Mouse (Mus musculus) spleen, postnatal 14 days (tissue): Measurements from ENCODE around the gene Engase.

Experiments used
- DNase-seq, 2 experiments: peaks; one replicate each; pipeline ENCODE4 v3.0.0; 2021 to 2022; ENCODE audit warnings: low spot score in 2 of 2

The Engase gene

GRCm38 (mm10) chr11:118488907-118489270 is 12.3 kb downstream of the Engase start:
- no peak for DNase-seq

DNA sequence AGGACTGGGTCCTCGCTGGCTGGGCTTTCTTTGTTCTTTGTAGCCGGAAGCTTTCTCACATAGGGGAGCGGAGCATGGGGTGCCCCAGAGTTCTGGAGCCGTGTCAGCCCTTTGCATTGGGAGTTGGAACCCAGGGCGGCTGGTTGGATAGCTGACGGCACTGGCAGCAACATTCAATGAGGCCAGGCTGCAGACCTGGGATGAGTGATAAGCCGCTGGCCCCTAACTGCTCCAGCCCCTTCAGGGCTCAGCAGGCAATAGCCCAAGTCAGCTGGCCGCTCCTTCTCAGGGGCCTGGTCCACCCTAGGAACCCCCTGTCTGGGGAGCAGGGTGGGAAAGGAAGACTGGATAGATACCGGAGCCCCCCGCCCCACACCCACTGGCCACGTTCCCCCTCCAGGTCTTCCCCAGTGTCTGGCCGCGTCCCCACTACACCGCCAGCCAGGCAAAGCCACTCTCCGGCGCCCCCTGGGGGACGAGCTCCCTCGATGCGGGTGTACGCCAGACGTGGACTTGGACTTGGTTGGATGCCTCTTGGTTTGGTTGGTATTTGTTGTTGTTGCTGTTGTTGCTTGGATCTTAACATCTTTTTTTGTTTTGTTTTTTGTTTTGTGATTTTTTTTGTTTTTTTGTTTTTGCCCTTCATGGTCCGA is 14.1 kb downstream of the Engase start:
- peak; percentile 57 to 73 for DNase-seq

DNA sequence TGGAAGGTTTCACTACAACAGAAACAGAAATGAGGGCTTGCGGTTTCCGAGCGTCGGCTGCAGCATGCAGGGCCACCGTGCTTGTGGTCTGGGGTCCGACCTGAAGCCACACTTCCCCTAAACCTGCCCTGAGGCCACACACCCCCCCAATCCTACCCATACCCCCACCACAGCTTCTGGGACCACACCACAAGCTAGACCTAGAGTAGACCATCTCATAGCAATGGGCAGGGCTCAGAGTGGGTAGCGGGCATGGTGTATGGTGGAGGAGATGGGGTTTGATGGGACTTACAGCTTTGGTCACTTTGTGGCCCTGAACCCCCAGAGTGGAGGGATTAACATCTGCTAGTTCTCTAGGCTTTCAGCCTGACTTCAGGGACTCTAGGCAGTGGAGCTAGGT is 14.6 kb downstream of the Engase start:
- no peak for DNase-seq

DNA sequence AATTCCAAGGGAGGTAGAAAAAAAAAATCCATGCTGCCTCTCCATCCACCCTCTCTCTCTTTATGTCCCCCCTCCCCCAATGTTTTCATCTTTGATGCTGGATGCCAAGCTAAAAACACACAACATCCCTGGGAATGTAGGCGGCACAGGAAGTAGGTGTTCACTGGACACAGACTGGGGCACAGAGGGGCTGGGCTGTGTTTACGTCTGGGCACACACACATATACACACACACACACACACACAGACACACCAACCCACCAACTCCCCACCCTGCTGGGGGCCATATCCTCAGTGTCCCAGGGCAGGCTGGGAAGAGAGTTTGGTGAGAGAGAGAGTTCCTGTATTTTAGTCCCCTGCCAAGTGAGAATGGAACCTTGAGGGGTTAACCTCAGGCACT is 16.8 kb downstream of the Engase start:
- DNase-seq: no peak

DNA sequence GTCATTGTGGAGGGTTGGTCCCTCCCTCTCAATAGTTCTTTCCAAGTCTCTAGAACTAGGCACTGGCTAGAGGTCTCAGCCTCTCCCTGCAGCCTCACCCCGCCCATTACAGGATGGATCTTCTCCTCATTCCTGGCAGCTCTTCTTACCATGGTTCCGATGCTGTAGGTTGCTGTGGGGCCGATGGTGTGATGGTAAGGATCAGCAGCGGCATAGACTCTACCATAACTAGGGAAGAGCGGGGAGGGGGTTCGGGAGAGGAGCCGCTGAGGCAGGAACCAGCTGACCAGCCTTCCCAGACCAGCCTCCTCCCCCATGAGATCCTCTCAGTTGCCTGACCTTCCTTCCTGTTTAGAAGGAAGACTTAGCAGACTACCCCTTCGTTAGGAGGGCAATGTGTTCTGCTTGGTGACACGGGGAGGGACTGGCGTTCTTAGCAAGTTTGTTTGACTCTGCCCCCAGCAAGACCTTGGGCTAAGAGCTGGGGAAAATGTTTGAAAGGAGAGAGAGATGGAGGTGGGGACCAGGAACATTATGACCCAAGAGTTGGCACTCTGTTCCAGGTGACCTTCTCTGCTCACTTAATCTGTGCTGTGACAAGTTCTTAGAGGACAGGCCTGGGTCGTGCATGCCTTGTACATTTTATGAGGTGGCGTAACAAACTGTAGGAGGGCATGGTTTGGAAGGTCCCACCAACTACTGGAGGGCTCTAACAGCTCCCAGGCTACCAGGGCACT is 17.5 kb downstream of the Engase start:
- no peak for DNase-seq

GRCm38 (mm10) chr11:118495065-118495464 is 18.4 kb downstream of the Engase start:
- DNase-seq: no peak

- DNase-seq: no peak
Observed at GRCm38 (mm10) chr11:118496066-118496689, 19.5 kb downstream of the Engase start.

- no peak for DNase-seq
Observed at GRCm38 (mm10) chr11:118502990-118503389, 26.4 kb downstream of the Engase start.

DNA sequence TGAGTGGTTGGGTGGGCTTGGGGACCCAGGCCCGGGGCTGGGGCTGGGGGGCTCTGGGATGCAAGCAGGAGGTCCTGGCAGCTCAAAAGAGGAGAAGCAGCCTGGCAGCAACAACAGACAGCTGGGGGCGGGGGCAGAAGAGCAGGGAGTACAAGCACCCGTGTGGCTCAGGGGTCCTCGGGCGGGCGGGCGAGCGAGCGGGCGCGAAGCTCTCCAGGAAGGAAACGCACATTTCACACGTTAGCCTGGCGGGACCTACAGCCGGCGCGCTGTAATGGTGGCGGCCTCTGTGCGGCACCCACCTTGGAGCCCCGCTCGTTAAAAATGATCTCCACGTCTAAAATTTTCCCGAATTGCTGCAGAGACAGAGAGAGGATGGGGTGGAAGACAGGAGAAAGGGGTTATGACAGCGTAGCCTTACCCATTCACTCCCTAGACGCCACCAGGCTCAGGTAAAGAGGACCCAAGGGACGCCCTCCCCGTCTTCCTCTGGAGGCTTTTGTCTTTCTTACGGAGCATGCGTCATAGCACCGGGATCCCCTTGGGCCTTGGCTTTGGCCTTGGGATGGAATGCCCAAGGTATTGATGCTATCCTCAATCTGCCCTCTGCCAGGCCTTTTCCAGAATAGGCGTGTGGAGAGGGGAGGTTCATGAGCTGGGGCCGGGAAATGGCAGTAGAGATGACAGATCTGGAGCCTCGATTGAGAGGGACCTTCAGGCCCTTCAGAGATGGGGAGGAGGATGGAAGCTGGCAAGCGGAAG is 27.0 kb downstream of the Engase start:
- no peak for DNase-seq

DNA sequence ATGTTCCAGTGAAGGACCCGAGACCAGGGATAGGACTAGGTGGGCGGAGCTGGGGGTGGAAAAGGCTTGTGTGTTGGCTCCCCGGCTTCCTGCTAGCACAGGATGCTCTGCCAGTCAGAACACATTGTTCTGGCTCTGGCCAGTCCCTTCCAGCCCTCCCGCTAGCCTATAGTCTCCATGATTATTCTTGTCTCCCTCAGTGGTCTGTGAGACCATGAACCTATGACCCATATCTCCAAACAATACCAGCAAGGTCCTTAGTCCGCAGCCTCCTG is 27.5 kb downstream of the Engase start:
- no peak for DNase-seq

- DNase-seq: no peak
Observed at GRCm38 (mm10) chr11:118507095-118507494, 30.5 kb downstream of the Engase start.

- peak; percentile 13 to 47 for DNase-seq
Observed at GRCm38 (mm10) chr11:118507904-118508303, 31.3 kb downstream of the Engase start.

- DNase-seq: no peak
Observed at GRCm38 (mm10) chr11:118508341-118508740, 31.7 kb downstream of the Engase start.

DNA sequence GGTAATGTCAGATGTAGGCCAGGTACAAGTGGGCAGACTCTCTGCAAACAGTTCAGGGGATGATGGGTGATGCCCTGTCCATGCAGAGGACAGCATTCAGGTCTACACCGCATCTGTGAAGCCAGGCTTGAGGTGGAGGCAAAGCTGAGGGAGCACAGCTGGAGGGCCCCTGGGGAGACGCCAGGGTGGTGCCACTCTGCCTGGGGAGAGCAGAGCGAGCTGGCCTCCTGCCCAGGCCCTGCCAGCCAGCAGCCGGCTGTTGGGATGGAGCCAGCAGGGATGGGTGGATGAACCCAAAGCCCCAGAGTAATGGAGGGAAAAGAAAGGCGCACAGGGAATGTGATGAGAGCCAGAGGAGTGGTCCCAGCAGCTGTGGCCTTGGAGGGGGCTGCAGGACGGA is 35.2 kb downstream of the Engase start:
- no peak for DNase-seq

DNA sequence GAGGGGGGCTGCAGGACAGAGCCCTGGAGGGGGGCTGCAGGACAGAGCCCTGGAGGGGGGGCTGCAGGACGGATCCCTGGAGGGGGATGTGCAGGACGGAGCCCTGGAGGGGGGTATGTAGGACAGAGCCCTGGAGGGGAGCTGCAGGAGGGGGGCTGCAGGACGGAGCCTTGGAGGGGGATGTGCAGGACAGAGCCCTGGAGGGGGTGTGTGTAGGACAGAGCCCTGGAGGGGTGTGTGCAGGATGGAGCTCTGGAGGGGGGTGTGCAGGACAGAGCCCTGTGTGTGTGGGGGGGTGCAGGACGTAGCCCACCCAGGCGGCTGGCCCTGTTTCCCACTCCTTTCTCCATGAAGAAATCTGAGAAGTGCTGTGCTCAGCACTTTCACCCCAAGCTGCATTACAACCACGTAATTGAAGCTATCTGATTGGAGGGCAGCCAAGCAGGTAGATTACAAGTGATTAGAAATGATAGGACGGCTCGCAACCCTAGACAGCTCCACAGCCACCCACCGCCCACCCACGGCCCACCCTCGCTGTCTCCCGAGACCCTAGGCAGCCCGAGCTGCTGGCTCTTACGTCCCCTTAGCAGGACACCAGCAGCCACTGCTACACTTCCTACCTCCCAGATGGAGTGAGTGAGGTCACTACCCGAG is 35.8 kb downstream of the Engase start:
- DNase-seq: no peak

DNA sequence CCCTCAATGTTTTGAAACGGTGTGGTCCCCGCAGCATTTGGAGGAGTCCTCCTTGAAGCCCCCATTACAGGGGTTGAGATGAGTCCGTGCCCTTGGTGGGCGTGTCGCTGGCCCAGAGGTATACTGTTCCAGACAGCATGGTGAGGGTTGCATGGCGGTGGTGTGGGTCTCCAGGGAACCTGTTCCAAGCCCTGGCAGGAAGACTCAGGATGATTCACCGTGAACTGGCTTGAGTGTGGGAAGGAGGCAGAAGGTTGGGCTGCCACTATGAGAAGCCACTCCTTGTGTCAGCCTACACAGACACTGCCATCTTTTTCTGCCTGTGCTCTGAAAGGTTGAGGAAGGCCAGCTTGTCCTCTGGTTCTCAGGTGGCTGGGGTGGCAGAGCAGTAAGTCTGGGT is 41.3 kb downstream of the Engase start:
- DNase-seq: no peak

DNA sequence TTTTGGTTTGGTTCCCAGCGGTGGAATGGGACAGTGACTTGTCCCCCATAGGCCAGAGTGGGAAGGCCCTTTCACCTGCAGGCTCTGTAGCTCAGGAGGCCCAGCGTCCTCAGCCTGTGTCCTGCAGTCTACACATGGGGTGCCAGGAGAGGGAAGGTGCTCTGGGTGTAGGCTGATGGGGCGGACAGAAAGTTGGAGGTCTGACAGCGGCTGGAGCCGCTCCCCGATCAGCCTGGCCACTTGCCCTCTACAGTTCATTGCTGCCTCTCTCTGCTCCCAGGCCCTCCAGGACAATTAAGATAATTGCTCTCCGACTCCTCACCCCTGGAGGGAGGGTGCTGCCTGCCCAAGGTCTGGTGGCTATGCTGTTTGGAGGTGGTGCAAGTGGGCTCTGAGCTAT is 42.1 kb downstream of the Engase start:
- DNase-seq: no peak

GRCm38 (mm10) chr11:118520251-118520650 is 43.6 kb downstream of the Engase start:
- no peak for DNase-seq

GRCm38 (mm10) chr11:118520932-118521331 is 44.3 kb downstream of the Engase start:
- no peak for DNase-seq

DNA sequence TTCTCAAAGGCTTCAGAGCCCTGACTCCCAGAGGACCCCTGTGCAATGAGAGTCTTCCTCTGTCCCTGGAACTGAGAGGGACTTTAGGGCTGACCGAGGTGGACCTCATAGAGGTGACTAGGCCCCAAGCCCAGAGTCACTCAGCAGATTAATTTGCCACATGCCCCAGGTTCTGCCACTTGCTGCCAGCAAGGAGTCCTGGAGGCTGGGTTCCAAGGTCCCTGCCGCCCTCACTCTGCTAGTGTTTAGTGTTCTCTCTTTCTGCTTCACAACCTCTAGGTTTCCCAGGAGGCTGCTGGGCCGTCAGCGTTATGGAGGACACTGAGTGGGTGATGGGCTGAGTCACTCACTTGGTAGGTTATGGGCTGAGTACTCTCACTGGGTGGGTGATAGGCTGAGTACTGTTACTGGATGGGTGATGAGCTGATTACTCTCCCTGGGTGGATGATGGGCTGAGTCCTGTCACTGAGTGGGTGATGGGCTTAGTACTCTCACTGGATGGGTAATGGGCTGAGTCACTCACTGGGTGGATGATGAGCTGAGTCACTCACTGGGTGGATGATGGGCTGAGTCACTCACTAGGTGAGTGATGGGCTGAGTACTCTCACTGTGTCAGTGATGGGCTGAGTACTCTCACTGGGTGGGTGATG is 47.0 kb downstream of the Engase start:
- DNase-seq: no peak

GRCm38 (mm10) chr11:118525059-118525458 is 48.4 kb downstream of the Engase start:
- DNase-seq: no peak

DNA sequence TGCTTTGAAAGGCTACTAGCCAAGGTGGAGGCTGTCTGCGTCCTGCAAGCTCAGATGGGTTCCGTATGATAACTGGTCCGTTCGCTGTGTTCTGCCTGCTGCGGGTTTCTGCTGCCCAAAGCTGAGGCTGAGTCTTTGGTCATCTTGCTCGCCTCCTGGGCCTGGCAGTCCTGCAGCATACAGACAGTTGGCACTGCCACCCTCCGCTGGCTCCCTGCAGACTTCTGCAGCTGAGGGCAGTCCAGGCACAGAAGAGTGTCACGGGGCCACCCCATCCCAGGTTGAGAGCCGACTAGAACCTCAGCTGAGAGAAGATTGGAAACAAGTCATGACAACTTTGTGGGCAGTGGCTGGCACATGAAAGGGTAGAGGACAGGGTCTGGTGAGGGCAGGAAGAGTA is 52.1 kb downstream of the Engase start:
- no peak for DNase-seq
